Mouse (Mus musculus): ENCODE measurements around the gene Glb1l.

DNA sequence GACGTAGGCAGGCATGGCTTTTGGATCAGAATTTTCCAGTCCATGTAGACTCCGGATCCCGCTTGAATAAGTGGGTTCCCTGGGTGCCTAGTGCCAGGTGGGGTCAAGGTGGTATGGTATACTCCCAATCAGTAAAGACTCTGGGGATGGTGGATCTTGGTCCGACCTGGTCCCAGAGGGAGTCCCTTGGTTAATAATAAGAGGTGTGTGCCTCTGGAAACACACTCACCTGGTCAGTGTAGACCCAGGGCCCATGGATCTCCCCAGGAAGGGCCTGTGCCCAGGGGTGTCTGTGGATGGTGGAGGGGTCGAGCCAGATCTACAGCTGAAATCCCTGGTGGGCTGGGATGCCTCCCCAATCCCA lies 19.4 kb downstream of the Glb1l start:
- TF ChIP-seq CTCF (IDR thresholded peaks at IDR 0.05; ENCODE audit: insufficient read depth, low read length) (no peak), POLR2A (IDR thresholded peaks at IDR 0.05; ENCODE audit: borderline replicate concordance, extremely low read depth, low read depth, low read length) (no peak)

All from lung, adult 2 months (tissue).